Mouse (Mus musculus) ovary, postnatal 10 days (tissue): Measurements from ENCODE around the gene Olfr643.

Experiments used
- DNase-seq: peaks from one replicate; pipeline ENCODE4 v3.0.0; 2022; ENCODE audit warnings: low spot score

Olfr643 gene

DNA sequence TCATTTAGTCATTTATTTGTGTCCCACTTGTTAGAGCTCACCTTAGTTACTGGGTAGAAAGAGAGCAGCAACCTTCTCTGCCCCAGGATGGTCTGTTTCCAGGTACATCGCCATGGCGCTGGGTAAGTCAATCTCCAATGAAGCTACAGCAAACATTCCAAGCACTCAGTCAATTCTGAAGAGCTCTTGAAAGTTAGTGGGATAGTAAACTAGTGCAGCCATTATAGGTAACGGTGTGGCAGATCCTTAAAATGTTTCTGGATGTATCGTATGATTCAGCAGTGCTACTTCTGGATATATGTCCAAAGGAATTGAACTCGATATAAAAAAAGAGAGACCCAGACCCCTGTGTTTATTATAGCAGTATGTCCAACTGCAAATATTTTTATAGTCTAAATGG lies at the start of gene Olfr643:
Gene Olfr643 (minus strand): TSS at position 101 of the 400 bp plus-strand sequence.
- DNase-seq = no peak

DNA sequence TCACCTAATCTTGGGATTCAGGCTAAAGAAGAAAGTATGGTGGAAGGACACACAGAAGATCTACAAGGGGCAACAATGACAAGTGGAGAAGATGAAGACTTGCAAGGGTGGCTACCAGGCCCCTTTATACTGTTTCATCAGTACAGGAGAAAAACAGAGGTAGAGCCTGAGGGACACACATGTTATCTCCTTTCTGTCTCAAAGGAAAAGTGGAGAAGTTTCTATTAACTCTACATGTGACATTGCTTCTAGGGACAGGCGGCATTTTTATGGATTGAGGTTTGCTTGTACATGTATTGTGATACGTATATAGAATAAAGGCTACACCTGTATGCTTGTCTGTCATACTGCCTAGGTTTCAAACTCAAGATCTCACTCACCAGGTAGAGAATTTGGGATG lies 46.1 kb upstream of the Olfr643 start, which contains the start of gene Olfr648:
Gene Olfr648 (minus strand): TSS at position 101 of the 400 bp plus-strand sequence.
- no peak for DNase-seq

DNA sequence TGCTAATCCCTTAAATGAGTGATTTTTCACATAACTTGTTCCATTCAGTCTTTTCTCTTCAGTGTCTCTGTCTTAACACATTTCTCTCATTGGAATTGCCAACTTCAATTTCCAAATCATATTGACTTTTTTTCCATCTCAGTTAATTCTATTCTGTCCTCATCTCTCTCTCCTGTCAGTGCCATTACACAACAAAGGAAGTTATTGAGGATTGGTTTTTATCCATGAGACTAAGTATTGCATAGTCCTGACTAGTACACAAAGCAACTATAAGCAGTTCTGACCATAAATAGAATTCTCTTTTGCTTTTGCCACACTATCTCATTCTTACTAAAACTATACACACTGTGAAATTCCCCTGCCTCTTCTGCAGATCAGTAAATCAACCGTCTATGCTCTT lies 41.9 kb upstream of the Olfr643 start:
- no peak for DNase-seq

DNA sequence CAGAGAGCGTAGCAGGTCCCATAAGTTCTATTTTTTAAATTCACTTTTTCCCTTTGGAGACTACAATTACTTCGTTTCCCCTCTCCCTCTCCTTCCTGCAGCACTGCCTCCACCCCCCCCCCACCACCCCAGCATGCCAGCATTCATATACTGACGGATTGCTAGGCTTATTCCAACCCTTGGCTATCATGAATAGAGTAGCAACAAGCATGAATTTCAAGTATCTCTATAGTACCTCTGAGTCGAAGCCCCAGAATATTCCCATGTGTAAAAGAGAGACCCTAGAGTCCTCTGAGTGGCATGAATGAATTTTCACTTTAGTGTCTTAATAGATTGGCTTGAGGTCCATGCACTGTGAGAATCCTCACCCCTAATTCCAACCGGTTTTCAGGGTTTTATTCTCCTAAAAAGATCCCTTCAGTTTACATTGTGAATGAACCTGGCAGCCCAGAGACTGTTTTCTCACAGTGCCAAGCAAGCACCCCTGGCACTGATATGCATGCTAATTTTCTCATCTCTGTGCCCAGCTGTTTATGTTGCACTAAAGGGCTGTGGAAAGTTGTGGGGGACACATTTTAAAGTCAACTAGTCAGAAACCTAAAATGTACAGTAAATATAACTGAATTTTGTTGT lies 41.3 kb upstream of the Olfr643 start:
- DNase-seq = no peak

DNA sequence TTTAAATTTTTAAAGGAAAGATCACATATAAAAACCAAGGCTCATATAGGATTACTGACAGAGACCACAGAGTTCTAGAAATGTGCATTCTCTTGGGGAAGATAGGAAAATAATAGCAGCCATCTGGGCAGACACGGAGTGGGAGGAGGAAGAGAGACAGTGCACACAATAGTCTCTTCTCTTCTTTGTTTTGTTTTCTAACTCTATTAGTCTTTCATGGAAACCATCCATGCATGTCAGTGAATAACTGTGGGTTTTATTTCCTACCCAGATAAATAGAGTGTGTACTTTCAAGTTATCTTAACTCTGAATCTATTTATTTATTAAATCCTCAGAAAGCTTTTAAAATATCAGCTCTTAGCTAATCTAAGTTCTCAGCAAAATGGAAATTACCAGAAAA lies 37.9 kb upstream of the Olfr643 start:
- DNase-seq = no peak

DNA sequence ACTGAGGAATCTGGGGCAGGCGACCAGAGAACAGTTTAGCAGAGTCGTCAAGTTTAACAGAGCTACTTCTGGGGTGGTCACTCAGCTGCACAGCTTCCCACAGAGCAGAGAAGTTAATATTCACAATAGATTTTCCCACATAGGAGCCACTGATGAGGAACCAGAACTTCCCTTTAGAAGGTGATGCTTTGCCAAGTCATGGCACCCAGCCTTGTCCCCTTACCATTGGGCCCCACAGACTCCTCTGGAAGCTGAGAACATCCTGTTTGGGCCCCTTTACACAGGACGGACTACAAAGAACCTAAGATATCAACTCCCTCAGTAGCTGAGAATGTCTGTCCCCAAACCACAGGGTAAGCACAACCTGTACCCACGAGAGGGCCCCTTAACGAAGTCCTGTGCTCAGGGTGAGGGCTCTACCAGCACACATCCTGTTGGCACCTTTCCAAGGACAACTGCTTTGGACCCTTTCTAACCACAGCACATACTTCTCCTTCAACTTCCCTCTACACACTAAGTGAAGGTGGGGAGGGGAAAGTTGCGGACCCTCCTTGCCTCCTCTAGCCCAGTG lies 32.5 kb upstream of the Olfr643 start:
- DNase-seq = no peak

DNA sequence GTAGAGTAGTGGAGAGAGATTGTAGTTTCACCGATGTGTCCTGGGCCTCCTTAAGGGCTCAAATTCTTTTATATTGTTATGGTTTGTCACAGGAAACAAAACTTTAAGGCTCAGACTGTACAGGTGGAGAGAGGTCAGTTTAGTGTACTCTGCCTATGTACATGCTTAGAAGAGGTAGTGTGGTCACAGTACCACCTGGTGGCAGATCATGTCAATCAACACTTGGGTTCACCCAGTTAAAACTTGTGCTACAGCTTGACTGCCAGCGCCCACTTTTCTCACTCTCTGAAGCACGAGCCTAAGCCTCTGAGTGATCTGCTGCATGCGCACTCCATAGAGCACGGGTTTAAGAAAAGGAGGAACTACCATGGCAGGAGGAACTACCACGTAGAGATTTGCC lies 29.9 kb upstream of the Olfr643 start:
- no peak for DNase-seq

DNA sequence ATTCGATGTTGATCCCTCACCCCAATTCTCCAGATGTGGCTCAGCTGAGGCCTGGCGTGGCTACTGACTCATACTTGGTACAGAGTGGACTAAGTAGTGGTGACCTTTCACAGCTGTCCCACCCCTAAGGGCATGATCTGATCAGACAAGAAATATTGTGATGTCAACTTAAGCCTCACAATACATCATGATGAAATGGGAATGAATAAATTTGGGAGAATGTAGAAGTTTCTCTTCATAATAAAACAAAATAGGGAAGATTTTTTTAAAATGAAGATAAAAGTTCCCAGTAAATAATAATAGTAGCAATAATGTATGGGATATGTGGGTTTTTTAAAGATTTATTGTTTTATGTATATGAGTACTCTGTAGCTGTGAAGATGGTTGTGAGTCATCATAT lies 13.3 kb upstream of the Olfr643 start, which contains the start of gene Ubqlnl:
Gene Ubqlnl (minus strand): TSS at position 101 of the 400 bp plus-strand sequence.
- no peak for DNase-seq

DNA sequence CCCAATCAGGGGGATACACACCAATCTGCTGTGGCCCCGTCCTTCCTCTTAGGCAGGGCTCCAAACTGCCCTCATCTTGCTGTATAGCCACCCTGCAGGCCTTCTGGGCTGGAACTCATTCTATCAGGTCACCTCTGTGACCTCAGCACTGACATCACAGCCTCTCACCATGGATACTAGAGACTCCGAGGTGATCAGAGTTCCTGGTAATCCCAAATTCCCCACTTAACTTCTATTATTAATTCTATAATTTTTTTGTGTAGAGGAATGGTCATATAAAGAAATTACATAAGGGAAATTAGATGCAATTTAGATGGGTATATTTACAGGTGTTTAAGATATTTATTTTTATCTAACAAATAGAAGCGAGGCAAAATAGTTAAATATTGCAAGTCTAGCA lies 6.0 kb upstream of the Olfr643 start, which contains the start of gene Ubqln3:
Gene Ubqln3 (minus strand): TSS at position 101 of the 400 bp plus-strand sequence.
- no peak for DNase-seq

DNA sequence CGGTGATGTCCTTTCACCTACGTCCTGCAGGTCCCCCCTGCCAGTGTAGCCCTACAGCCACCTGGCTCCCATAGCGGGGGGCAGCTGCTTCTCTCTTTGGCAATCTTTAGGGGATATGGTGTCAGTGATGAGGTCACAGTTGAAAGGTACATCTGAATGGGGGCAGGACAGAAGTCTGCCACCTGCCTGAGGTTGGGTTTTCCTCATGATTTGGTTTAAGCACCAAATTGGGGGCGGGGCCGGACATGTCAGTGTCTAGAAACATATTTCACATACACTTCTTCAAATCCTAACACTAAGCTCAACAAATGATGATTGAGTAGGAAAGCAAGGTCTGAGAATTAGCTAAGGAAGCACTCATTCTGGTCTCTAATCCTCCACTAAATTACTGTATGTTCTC lies 7.5 kb downstream of the Olfr643 start, which contains the start of gene Ubqln5:
Gene Ubqln5 (minus strand): TSS at position 101 of the 400 bp plus-strand sequence.
- no peak for DNase-seq

DNA sequence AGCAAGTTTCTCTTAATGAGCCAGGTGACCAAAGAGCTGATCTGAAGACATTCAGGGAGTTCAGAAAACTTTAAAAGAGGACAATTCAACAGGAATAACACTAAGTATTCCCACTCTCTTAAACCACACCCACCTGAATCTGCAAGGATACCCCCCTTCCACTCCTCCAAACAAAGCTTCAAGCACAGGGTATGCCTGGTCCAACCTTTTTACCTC lies 32.5 kb downstream of the Olfr643 start, which contains the start of gene Olfr646:
Gene Olfr646 (plus strand): TSS at position 117 of the 216 bp plus-strand sequence.
- DNase-seq = no peak

DNA sequence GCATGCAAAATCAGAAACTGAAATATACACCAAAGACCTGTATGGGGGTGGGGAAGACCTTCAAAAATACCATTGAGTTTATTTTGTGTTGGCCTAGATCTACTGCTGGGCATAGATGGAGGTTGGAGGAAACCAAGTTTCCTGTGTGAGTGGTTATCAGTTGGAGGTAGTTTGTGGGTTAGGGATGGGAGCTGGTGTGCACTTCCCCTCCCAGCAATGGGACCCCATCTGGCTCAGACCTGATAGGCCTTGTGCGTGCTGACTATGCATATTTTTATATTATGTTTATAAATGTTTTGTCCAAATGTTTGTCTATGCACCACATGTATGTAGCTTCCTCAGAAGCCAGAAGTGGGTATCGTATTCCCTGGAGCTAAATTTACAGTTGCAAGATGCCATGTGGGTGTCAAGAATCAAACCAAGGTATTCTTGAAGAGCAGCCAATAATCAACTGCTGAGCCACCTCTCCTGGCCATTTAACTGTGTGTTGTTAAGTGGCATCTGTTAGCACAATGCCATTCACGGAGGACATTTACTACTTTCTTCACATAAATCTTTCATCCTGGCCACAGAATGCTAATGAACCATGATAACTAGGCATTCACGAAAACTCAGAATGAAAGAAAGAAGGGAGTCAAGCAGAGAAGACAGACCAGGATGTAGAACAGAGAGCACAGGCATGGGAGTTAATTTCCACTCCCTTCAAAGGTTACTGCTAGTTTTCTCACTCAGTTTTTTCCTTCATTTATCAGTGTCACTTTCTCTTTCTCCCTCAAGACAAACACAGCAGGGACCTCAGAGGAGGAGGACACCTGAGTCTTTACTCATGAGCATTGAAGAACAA lies 33.1 kb downstream of the Olfr643 start:
- no peak for DNase-seq

DNA sequence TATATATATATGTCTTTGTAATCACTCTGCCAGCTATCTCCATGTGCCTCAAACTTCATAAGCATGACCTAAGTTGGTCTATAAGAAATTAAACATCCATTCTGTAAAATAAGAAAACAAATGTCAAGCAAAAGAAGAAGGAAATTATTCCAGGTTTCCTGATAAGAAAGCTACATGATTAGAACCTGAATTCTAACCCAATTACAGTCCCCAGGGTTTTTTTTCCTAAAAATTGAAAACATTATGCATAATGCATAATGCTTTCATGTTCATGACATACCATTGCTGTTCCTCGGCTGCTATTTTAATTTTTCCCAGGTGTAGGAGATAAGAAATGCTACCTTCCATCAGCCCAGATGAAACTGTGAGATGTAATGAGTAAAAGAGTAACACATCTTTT lies 51.8 kb downstream of the Olfr643 start, which contains the start of gene Olfr645:
Gene Olfr645 (minus strand): TSS at position 101 of the 400 bp plus-strand sequence.
- no peak for DNase-seq

DNA sequence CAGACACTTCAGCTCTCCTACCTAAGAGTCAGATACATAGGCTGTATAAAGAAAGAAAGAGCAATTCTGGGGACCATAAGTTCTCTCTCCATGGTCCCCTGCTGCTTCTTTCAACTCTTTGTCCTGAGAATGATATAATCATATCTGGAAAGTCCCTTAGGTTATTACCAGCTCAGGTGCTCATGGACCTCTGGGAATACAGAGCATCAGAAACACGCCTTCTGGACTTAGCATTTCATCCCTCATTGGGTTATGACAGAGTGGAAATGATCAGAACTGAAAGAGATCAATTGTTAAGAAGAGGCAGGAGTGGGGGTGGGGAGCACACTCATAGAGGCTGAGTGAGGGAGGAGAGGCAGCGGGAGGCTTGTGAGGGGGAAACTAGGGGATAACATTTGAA lies 65.4 kb downstream of the Olfr643 start, which contains the start of gene Olfr644:
Gene Olfr644 (minus strand): TSS at position 101 of the 400 bp plus-strand sequence.
- DNase-seq = no peak

DNA sequence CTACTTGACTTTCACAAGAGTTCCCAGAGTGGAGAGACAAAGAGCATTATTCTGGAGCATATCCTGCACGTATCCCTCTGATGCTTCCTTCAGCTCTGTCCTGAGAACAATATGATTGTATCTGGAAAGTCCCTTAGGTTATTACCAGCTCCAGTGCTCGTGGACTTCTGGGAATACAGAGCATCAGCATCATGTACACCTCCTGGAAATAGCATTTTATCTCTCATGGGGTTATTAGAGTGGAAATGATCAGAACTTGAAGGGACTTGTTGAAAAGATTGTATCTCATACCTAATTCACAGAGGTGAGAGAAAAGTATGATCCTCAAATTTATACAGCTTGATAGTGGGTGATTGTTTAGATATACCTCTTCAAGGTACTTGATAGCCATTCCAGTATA lies 75.9 kb downstream of the Olfr643 start, which contains the start of gene 4930516K23Rik:
Gene 4930516K23Rik (minus strand): TSS at position 101 of the 400 bp plus-strand sequence.
- no peak for DNase-seq

DNA sequence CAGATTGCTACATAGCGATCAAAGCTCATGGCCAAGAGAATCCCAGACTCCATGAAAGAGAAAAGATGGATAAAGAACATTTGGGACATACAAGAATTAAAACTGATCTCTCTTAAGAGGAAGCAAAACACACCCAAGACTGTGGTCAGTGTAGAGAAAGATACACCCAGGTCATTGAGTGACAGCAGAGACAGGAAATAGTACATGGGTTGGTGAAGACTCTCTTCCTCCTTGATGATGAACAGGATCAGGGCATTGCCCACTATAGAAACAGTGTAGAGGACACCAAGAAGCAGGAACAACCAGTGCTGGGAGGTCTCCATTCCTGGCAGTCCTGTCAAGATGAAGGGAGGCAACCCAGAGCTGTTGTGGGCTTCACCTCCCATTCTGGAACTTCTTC lies 78.0 kb downstream of the Olfr643 start:
- DNase-seq = no peak

DNA sequence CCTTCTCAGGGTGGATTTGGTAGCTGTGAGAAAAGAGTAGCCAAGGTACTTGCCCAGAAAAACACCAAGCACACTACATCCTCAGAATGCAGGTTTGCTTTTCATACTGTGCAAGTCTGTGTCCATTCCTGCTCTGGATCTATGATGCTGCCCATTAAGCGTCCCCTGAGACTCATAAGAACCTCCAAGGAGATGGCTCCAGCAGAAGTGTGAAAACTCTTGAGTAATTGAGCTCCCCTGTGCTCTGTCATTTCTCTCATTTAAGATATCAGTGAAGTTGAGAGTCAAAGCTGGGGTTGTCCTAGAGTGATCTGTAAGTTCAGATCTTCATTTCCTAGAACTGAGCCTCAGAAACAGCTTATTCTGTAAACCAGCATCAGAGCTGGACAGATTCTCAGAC lies 84.6 kb downstream of the Olfr643 start, which contains the start of gene Olfr642:
Gene Olfr642 (minus strand): TSS at position 101 of the 400 bp plus-strand sequence.
- DNase-seq = no peak

DNA sequence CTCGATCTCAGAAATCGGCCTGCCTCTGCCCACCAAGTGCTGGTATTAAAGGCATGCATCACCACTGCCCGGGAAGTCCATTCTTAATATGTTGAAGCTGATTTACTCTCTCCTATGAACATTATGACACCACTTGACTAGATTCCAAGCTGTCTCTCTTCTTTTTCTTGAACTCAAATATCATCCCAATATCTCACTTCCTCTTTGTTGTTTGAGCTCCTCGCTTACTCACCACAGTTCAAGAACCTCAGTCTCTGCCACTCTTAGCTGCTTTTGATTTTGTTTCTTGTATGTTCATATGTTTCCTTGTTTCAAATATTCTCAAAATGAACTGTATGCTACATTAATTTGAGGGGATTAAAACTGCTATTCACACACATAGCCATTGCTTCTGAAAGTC lies 86.5 kb downstream of the Olfr643 start:
- no peak for DNase-seq

DNA sequence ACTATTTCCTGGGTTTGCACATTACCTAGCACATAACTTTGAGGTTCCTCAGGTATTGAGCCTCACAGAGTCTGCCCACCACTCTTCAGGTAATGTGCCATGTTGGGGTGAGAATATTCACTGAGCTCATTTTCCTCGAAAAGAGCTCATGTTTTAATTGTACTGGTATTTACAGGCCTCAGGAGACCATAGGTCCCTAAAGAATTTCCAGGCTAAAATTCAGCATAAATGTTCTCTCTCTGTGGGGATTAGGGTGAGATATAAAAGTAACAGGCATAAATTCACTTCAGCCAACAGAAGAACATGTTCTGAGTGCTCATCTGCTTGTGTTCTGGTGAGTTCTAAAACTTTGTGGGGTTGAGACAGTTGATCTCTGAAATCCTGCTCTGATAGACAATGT lies 102.1 kb downstream of the Olfr643 start, which contains the start of gene Olfr641:
Gene Olfr641 (plus strand): TSS at position 301 of the 400 bp plus-strand sequence.
- no peak for DNase-seq

DNA sequence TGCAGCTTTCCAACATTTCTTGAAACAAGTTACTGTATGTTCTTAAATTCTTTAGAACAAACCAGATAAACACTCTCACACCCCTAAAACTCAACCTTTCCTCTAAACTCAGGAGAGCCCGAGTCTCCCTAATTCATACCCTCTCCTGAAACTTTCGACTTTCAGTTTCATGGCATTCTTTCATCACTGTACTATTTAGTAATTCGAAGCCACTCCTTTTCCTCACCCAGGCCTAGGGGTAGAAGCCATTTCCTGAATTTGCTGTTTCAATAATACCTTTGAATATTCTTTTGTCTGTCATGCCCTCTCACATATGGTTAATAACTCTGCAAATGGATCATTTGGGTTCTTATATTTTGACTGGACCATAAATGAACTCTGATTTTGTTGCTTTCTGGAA lies 110.2 kb downstream of the Olfr643 start:
- no peak for DNase-seq

DNA sequence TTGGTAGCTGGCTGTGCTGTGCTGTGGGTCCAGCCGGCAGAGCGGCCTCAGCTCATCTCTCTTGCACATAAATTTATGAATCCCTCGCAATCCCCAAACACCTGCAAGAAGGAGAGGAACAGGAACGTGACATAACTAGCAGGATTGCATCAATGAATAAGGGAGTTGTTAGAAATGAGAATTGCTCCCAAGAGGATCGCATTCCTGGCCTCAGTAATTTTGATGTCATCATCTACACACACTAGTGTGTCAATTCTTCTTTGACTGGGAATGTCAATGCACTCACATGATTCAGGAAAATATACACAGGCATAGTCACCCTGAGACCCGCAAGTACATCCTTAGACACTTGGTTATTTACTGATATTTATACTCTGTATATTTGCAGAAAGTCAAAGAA lies 111.7 kb downstream of the Olfr643 start, which contains the start of gene Olfr640:
Gene Olfr640 (minus strand): TSS at position 101 of the 400 bp plus-strand sequence.
- DNase-seq = no peak

DNA sequence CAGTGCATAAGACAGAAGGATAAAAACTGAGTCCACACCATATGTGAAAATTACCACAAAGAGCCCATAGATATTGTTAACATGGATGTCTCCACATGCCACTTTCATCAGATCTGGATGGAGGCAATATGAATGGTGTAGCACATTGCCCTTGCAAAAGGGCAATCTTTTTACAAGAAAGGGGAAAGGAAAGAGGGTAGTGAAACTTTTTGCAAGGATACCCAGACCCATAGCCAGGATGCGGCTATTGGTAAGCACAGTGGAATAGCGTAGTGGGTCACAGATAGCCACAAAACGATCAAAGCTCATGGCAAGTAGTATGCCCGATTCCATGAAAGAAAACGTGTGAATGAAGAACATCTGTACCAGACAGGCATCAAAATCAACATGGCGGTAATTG lies 115.6 kb downstream of the Olfr643 start:
- DNase-seq = no peak
